Mouse (Mus musculus): Measurements from ENCODE around the gene Csgalnact2.

The Csgalnact2 gene

GRCm38 (mm10) chr6:118134461-118134860 lies 4.5 kb downstream of the Csgalnact2 start:
- DNase-seq = no peak

GRCm38 (mm10) chr6:118130022-118130421 lies 8.9 kb downstream of the Csgalnact2 start:
- DNase-seq = no peak

DNA sequence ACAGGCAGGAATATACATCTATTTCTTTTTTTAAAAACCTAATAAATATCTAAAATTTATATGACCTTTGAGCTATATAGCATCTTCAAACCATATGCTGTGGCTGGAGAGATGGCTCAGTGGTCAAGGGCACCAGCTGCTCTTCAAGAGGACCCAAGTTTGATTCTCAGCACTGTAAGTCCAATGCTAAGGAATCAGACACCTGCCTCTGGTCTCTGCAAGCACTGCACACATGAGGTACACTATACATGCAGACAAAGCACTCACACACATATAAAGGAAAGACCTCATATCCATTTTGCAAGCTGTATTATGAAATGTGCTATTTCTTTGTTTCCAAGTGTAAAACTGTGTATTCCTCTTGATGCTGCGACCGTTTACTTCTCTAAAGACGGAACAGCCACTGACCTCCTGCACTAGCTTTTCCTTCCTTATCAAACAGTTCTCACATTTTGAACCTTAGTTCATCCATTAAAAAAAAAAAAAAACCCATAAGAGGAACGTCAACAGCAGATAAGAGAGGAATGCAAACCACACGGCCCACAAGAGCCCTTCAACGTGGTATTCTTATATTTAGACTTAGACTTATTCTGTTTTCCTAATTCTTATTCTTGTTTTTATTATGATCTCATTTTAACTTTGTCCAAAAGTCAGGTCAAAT lies 11.0 kb downstream of the Csgalnact2 start:
- no peak for DNase-seq

DNA sequence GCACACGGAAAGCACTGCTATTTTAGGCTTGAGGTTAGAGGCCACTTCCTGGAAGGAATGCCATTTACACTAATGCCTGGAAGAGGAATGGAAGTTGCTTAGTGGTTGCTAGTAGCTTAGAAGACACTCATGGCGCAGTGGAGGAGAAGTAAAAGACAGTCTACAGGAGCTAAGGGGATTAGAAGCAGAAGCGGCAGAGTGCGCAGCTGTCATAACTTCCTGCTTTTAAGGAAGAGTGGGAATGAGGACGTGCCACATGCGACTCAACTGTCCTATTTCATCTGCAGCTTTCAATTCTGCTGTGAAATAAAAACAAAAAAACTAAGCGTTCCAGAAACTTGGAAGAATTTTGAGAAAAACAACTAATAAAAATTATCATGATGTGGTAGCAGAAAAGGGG lies 11.7 kb downstream of the Csgalnact2 start:
- DNase-seq = no peak

DNA sequence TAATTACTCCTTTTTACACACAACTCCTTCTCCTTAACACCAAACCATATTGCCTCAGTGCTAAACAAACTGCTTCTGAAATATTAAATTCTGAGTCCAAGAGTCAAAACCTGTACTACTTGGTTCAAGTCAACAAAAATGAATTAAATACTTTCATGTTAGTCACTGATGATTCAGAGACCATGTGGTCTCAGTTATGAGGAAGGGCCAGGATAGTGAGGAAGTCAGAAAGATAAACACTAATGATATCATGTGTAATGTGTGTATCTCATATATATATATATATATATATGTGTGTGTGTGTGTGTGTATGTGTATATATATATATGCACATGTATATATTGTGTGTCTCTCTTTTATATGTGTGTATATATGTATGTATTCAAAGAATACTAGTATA lies 12.4 kb downstream of the Csgalnact2 start:
- DNase-seq = no peak

GRCm38 (mm10) chr6:118122767-118123166 lies 16.2 kb downstream of the Csgalnact2 start:
- DNase-seq = no peak

GRCm38 (mm10) chr6:118111810-118112209 lies 27.1 kb downstream of the Csgalnact2 start:
- no peak for DNase-seq

- no peak for DNase-seq
These were observed 39.6 kb downstream of the Csgalnact2 start for GRCm38 (mm10) chr6:118099311-118099802.

GRCm38 (mm10) chr6:118097765-118098365 lies 41.1 kb downstream of the Csgalnact2 start:
- DNase-seq = no peak

DNA sequence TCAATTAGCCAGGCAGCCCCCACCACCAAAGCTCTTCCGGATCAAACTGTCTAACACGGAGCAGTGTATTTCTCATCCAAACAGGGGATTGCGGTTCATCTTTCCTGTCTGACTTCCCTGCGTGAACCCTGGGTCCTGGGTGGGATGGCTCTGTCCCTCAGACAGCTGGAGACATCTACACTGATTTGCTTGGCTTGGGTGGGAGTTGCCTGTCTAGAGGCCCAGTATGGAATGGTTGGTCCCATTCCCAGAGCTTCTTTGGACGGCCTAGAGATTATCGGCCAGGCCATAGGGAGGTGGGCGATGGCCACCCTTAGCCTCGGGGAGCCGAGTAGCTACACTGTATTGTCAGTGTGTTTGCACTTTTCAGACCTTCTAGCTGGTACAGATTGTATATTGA lies 48.1 kb downstream of the Csgalnact2 start:
- no peak for DNase-seq

DNA sequence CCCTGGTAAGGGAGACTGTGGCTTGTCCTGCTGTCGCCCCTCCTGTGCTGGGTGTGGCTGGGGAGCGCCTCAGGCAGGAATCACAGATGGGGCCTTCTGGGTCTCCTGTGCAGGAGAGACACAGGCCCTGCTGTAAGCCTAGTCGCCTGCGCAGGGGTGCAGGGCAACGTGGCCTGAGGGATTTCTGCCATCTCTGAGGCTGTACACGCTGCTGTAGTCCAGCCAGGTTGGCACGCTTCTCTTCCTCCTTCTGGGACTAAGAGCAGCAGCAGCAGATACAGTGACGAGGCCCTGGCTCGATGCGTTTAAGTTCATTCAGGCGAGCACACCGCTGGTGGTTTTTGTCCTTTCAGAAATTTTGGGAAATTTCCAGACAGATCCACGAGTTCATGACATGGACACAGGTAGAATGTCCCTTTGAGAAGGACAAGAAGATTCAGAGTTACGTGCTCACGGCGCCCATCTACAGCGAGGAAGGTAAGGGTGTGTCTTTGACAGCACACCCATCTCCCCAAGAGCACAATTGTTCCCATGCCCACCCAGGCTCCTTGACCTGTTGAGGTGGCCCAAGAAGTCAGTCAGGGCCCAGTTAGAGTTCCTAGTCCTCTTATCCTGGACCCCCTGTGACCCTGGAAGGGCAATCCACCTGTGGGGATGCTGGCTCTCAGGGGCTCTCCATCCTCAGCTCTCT lies 50.0 kb downstream of the Csgalnact2 start:
- no peak for DNase-seq

GRCm38 (mm10) chr6:118087955-118088354 lies 51.0 kb downstream of the Csgalnact2 start:
- DNase-seq = no peak

- no peak for DNase-seq
These were observed 54.3 kb downstream of the Csgalnact2 start for GRCm38 (mm10) chr6:118084596-118084995.

- DNase-seq = no peak
These were observed 55.3 kb downstream of the Csgalnact2 start for GRCm38 (mm10) chr6:118083608-118084007.

GRCm38 (mm10) chr6:118082384-118082783 lies 56.6 kb downstream of the Csgalnact2 start:
- DNase-seq = no peak

DNA sequence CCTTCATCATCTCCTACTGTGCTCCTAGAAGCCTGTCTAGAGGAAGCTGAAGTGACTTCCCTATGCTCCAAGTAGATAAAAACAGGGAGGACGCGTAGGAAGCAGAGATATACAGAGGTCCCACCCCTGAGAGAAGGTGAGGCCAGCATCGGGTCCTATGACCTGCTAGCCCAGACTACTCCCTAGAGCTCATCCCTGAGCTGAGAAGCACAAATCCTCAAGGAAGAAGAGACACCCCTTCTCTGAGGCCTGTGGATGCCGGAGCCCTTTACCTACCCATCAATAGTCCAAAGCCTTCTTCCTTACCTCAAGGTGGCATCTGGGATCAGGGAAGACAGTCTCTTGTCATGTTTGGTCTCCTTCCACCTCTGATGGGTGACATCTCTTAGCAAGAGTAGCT lies 58.2 kb downstream of the Csgalnact2 start:
- DNase-seq = no peak

DNA sequence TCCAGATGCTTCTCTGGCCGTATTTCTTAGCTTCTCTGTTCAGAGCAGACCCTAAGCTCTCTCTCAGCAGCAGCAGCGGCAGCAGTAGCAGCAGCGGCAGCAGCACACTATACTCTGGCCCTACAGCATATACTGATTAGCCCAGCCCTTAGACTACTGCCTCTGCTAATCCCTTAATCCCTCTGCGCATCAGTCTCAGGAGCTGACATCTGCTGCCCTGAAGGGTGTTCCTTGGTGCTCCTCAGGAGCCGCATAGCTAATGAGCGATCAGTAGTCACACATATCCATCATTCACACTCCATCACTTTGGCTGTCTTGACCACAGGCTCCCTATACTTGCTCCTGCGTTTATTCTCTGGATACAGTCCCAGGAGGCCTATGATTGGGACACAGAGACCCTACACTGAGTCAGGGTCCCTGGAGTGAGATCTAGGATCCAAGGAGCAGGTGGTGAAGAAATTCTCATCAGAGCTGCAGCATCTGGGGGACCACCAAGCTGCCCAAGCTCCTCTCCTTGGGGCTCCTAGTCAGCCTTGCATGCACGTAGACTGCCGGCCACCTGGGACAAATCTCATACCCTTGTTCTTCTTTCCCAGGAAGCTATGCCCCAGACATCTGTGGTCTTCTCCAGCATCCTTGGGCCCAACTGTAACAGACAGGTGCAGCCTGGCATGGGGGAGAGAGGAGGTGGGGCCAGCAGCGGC lies 59.0 kb downstream of the Csgalnact2 start:
- DNase-seq = no peak

GRCm38 (mm10) chr6:118079292-118079691 lies 59.6 kb downstream of the Csgalnact2 start:
- no peak for DNase-seq

DNA sequence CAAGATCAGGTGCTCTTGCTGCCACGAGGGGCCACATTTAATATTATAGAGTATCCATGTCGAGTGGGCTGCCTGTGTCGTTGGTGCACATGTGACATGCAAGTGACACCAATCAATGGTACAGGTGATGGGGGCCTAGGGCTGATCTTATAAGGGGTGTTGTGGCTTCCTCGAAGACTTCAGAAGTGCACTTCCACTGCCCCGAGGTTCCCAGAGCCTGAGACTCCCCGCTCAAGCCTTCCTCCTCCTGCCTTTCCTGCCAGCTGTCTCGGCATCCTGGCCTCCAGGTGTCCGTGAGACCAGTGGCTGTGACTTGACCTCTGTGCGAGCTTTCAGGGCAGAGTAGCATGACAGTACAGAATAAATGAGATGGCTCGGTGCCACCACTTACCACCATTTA lies 60.2 kb downstream of the Csgalnact2 start:
- no peak for DNase-seq

GRCm38 (mm10) chr6:118077421-118077820 lies 61.5 kb downstream of the Csgalnact2 start:
- DNase-seq = no peak

- no peak for DNase-seq
These were observed 62.2 kb downstream of the Csgalnact2 start for GRCm38 (mm10) chr6:118076748-118077147.

GRCm38 (mm10) chr6:118076256-118076655 lies 62.7 kb downstream of the Csgalnact2 start:
- no peak for DNase-seq

- DNase-seq = no peak
These were observed 64.8 kb downstream of the Csgalnact2 start for GRCm38 (mm10) chr6:118074151-118074550.
